Mouse (Mus musculus) layer of hippocampus, adult 9-10 months (tissue): Measurements from ENCODE around the gene BC049762.

Source experiments
- DNase-seq: peaks from one replicate; pipeline ENCODE4 v3.0.0; 2022; ENCODE audit warnings: low spot score

The BC049762 gene

DNA sequence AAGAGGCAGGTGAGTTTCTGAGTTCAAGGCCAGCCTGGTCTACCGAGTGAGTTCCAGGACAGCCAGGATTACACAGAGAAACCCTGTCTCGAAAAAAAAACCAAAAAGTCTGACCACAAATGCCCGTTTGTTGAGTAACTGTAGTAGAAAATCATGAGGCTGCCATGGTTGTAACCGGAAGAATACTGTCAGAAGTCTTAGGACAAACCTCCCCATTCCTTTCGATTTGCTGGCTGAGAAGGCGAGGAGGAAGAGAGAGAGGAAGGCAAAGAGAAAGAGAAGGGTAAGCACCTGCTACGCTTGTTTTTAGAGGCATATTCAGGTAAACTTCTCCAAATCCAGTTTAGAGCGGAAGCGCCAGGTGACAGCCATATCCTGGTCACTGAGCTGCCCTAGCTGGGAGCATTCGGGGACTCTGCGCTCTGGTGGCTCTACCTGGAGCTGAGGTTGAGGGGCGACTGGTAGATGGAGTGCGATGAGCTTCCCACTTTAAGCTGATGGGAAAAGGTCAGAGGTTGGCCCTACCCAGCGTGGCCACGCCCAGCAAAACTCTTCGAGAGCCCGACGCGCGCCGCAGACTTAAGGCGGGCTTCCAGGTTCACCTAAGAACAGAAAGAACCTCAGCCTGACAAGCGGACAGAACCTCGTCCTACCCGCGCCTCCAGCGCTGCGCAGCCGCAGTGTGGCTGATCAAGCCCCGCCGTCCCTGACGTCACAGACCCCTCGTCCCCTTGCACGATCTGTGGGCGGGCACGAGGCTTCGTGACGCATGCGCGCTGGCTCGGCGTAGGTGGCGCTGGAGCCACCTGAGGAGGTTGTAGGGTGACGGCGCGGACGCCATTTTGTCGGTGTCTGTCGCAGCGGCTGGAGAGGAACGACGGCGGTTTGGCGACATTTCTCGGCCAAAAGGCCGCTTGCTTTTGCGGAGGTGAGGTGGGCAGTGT lies at the start of gene BC049762:
Gene BC049762, minus strand, starts transcription at position 705 of the 944 bp plus-strand sequence.
- peak; percentile 95 for DNase-seq

DNA sequence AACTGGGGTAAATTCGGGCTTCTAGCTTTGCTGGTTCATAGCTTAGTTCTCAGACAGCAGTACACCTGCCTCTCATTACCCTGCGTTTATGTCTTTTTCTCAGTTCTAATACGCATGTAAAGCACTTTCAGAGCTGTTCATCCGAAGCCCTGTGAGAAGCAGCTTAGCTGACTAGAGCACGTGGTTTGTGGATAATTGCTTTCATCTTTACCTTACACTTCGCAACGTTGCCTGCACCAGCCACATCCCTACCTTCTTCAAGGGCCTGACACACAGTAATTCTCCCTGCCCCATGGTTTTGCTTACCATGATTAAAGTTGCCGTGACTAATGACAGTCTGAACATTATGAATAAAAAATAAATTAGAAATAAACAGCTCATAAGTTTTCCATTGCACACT lies 49.0 kb upstream of the BC049762 start:
- no peak for DNase-seq

DNA sequence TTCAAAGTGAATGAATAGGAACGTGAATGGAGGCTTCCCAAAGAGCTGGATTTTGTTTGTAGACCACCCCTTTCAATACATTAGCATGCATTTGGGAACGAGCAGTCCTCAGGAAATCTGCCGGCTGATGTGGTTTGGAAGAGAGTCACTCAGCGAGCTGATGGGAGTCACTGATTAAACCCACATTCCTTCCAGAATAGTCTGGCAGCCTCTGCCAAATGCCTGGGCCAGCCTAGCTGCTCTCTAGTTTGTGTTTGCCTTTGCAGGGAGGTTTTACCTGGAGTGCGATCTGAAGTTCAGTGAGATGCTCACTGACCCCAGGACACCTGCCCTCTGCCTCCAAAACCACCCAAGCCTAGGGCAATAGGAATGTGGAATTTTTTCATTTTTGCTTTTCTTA lies 45.5 kb upstream of the BC049762 start:
- DNase-seq: no peak

DNA sequence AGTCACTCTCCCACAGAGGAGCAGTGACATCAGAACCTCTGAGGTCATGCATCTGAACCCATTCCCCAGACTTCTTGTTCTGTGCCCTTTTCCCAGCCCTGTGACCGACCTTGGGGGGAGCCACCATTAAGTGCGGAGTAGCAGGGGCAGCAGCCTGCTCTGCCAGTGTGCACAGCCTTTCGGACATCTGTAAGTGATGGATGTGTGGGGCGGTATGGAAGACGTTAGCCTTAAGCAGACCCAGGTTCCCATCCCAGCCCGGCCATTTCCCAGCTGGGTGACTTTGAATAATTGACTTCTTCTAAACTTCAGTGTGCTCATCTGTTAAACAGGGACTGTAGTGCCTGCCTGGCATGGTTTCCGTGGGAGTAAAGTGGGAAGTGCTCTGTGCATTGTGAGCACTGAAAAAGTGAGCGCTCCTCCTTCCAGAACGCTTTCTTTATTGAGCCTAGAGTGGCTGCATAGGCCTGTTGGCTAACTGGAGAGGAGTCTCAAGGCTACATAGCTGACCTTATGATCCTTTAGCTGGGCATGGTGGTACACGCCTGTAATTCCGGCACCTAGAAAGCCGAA lies 41.2 kb upstream of the BC049762 start:
- no peak for DNase-seq

DNA sequence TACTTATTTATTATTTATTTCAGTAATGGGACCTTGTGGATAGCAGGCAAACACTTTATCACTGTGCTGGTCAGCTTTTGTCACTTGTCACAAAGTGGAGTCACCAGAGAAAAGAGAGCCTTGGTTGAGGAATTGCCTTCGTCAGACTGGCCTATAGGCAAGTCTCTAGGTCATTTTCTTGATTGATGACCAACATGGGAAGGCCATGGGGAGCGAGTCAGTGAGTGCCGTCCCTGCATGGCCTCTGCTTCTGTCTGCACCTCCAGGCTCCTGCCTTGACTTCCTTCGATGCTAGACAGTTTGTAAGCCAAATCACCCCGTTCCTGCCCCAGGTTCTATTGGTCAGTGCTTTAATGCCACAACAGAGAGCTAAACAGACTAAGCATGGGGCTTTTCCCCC lies 39.5 kb upstream of the BC049762 start:
- no peak for DNase-seq

DNA sequence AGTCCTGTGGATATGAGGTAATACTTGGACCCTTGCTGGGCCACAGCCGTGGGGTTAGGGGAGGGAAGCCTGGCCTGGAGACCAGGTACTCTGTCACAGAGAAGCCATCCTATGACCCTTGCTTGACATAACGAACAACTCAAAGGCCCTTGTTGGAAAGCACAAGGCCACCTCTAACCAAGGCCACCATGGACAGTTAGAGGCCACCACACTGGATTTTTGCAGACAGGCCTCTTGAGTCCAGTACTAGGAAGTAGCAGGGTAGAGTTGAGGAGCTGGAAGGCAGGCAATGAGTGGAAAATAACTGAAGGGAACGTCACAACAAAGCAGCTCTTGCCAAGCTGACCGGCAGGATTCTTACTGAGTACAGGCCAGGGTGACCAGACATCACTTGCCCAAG lies 35.8 kb upstream of the BC049762 start:
- no peak for DNase-seq

DNA sequence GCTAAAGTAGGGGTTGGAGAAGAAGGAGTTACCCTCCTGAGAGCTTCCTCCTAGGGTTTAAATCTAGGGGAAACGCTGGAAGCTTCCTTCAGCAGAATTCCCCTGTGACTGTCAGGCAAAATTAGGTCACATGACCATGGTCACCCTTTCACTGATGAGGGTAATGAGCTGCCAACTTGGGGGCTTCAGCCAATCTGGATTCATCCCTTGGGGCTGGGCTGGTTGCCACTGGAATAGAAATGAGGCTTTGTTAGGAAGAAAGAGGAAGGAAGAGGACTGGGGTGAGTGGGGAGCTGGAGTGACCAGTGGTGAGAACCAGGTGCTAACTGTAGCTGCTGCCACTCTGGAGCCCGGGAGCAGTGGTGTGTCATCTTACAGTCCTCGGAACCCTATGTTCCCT lies 32.9 kb upstream of the BC049762 start:
- no peak for DNase-seq

DNA sequence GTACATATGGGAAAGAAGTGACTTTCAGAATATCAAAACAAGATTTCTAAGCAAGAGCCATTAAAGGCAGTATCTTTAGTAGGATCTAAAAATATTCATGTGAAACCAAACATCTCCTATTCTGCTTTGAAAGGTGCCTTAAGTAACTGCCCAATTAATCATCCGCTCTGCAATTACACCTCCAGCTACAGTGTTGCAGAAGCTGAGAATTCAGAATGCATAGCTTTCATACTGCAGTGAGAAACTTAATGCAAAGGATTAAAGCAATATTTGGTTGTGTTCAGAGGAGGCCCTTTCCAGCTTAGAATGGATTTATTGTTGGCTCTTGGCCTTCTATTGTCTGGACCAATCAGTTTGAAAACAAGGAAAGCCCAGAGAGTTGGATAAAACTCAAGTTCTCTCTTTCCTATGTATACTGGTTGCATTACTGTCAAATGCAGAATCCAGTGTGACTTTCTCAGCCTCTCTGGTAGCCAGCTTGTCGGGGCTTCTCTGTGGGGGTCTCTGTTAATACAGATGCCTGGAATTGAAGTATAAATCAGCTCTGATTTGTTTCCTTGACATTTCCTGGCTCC lies 31.2 kb upstream of the BC049762 start:
- no peak for DNase-seq

DNA sequence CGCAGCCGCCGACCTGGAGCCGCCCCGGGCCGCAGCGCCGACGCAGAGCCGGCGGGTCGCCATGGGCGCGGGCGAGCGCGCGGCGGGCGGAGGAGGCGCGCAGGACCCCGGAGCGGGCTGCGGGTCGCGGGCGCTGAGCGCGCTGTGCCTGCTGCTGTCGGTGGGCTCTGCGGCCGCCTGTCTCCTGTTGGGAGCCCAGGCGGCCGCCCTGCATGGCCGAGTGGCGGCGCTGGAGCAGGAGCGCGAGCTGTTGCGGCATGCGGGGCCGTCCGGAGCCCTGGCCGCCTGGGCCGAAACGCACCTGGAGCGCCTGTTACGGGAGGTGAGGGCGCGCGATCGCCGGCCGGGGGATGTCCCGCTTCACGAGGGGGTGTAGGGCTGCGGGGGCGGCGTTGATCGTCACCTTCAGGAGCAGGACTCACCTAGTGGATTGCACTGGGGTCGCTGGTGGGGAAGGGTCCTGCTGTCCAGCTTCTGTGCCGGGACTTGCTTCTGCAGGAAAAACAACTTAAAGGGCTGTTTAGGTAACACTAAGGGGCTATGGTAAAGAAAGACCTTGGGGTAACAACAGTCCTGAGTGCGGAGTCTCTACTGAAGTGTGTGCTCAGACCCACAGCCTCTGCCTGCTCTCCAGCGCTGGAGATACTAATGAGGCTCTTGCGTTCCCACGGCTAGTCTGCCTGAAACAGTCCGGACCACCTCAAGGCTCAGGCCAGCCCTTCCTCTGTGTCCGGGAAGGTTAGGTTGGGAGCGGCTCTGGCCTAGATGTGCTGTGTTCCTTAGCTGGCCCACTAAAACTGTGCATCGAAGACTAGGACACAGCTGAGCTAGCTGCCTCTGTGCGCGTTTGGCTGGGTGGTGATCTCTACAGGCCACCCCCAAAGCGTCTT lies 27.5 kb upstream of the BC049762 start:
- DNase-seq: no peak

DNA sequence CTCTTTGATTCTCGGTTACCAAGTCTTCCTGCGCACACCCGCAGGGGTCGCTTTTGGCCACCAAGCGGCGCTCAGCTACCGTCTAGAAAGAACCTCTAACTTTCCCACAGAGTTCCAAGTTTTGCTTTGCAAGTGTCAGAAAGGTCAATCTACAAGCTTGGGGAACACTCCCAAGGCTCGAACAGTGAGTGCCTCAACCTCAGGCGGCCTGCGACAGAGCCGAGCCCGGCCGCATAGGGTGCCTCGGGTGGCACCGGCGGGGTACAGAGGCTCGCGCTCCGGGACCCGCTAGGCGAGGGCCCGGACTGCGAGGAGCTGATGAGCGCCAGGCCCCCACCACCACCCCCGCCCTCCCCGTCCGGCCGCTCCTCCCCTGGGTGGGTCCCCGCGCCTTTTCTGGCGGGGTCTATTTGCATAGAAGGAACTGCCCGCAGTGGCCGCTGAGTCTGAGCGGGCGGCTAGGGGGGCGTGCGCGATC lies 26.8 kb upstream of the BC049762 start, which contains the start of gene Col23a1:
Gene Col23a1, plus strand, starts transcription at position 357 of the 478 bp plus-strand sequence.
- peak; percentile 39 for DNase-seq

DNA sequence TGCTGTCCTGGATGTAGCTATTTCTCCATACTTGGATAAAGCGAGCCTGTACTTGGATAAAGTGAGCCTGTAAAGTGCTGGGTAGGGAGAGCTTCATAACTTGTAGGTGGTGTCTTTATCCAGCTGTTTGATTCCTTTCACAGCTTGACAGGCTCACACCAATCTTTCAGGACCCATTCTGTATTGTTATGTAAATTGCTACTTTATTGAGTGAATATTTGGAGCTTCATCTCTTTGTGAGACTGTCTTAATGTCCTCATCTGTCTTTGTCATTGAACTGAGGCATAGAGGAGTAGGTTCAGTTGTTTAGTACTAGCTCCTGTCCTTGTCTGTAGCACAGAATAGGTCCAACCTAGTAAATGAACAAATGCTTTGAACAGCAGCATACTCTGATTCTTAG lies 11.6 kb upstream of the BC049762 start:
- no peak for DNase-seq

DNA sequence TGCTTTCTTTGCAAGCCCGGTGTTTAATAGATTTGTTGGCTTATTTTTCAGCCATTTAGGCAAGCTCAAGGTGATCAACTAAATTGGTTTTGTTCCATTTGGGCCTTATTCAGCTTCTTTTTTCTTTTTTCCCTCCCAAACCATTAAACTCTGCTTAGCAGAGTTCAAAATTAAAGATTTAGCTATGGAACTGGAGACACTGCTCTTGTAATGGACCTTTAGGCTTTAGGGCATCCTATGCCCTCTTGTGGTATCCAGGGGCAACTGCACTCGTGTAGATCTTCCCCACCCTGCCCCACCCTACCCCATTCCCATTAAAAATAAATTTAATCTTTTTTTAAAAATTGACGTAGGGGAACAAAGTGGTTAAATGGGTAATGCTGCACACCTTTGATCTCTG lies 2.5 kb upstream of the BC049762 start:
- DNase-seq: no peak

DNA sequence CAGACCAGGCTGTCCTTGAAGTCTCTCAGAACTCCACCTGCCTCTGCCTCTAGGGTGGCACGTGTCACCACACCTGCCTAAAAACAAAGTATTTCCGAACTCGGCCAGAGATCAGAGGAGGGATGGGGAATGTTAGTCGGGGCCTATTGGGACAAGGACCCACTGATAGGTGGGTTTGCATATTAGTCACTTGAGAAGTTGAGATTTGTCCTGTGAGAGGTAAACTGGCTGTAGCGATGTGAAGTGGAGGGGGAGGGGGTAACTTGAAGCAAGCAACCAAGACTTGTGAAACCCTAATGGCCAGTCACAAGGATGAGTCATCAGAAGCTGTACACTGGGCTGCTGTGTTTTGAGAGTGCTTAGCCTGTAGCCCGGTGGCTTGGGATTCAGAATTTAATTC lies 1.5 kb upstream of the BC049762 start:
- DNase-seq: no peak

DNA sequence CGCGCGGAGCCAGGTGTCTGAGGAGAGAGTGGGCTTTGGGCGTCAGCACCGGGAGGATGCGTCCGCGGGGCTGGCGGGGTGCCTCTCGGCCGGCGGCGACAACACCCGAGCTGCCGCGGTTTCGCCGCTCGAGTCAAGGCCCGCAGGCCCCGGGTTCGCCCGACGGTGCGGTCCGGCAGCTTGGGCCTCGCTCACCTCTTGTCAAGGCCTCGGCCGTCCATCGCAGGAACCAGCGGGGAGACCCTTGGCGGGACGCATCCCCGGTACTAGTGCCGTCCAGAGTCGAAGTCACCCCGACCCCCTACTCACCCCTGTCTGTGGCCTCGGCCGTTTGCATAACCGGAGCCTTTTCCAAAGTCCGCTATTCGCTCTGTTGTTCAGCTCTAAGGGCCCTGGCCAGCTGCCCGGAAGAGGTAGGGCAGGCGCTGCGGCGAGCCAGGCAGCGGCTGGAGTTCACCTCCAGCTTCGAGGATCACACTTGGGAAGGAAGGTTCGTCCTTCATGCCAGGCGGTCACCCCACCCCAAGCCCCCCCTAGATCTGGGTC lies 513 bp upstream of the BC049762 start:
- DNase-seq: peak; percentile 18

DNA sequence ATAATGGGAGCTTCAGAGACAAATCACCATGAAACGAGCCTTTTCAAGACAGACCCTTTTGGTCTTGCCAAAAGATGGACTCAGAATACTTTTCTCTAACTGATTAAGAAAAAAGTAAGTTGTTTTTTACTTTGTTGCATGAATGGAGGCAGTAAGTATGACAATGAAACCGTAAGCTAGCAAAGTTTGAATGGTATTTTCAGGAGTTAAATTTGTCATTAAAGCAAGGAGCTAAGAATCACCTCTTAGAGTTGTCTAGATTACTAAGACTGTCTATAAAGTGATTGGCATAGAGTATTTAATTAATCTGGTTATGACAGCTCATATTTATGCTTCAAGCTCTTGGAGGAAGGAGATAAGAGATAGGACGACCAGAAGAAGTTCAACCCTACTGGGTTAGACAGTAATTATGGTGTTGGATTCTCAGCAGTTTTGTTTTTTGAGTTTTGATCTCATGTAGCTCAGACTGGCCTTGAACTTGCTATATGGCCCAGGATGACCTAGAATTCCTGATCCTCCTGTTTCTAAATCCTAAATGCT lies 1.1 kb downstream of the BC049762 start, which contains the start of gene Clk4:
Gene Clk4, plus strand, starts transcription at position 51 of the 540 bp plus-strand sequence.
- DNase-seq: no peak

DNA sequence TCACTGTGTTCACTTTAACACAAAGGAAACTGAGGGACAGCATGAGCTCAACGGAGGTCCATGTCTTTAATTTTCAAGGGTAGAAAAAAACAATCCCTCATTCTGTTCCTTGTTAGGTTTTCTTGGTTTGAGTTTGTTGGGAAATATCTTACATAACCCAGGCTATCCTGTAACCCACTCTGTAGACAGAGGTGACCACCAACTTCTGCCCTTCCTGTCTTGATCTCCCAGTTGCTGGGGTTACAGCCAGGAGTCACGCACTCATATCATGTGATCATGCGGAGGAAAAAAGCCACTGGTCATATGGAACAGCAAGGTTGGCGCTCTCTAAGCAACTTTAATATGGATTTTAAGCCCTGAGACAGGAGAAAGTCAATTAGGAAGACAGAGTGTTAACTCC lies 5.8 kb downstream of the BC049762 start:
- DNase-seq: no peak

DNA sequence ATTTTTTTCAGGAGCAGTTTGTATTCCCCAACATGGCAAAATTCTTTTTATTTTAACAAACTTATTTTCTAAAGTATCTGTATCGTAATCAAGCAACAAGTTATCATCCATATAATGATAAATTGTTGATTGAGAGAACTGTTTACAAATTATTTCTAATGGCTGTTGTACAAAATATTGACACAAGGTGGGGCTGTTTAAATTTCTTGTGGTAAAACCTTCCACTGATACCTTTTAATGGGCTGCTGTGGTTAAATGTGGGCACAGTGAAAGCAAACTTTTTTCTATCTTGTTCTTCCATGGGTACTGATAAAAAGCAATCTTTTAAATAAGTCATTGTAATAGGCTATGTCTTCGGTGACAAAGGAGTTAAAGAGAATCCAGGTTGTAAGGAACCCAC lies 19.9 kb downstream of the BC049762 start:
- DNase-seq: no peak

DNA sequence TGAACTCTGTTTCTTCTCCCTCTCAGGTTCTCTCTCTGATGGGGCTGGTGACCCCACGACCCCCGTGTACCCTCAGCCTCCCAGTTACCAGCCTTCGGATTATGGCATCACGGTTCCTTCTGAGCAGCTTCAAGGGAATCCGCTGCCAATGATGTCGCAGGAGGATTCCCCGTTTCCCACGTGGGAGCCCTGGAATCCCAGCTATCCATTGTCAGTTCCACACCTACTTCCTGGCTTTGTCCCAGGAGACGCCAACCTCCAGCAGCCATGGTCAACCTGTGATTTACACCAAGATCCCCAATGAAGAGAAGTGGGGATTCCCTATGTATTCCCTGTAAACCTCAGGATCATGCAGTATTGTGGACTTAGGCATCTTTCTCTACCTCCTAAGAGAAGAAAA lies 28.2 kb downstream of the BC049762 start:
- no peak for DNase-seq

DNA sequence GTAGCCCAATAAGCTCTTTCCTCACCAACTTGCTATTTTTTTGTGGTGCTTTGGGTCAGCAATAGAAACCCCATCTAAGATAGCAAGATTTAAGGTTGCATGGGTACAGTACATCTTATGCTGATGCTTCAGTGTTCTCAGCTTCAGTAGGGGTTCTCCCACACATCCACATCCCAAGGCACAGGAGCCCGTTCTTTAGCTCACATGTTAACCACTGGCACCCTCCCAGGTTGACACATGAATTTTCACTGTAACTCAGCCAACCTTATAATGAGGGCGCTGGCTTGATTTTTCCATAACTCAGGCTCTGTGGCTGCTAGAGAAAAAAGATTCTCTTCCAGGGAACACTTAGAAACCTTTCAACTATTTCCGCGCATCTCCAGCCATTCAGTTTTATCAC lies 35.7 kb downstream of the BC049762 start:
- DNase-seq: peak; percentile 16

DNA sequence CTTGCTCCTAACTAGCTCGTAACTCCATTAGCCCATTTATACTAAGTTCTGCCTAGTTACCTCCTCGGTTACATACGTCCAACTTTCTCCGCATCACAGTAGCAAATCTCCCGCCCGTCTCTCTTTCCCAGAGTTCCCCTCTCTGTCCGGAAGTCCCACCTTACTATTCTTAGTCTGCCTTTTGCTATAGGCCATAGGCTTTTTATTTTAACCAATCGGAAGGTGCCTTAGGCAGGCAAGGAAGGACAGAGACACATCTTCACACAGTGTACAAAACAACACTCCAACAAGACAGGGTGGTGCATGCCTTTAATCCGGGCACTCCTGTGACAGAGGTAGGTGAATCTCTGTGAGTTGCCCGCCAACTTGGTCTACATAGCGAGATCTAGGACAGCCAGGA lies 42.5 kb downstream of the BC049762 start, which contains the start of gene Gm12569:
Gene Gm12569, plus strand, starts transcription at position 166 of the 400 bp plus-strand sequence.
- DNase-seq: no peak

DNA sequence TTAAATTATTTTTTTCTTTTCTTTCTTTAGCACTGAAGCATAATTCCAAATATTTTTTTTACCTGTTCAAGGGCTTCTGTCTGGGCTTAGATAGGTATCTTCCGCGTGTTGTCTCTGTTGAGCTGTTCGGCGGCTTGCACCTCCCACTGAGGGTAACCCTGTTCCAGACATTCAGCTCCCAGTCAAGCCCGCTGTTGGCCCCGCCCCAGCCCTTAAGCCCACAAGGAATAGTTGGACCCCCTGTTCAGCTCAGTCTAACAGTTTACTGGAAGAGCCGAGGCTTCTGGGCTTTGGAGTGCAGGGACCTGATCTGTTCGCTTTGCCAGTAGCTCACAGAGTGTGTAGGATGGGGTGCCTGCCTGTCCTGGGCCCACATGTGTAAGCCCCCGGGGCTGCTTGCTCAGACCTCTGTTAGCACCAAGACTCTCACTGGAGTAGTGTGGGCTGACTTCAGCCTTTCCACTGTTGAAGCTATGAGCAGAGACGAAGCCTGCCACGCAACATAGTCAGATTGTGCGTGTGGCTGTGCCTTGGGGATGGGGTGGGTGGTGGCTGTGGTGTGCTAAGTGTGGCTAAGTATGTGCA lies 43.4 kb downstream of the BC049762 start:
- no peak for DNase-seq
